Comparison of ENCODE assay signal across 14 mouse cellular contexts in genomic region chr5:100232076-100232475, GRCm38 (mm10).
"Had no signal": no experiment of that assay in that cellular context is flagged by ENCODE, and none has a peak within 500 bp of the region (broad histone marks: within the 10 kb centered on the region; RNA-seq: fewer than 3 reads in every experiment).

No protein-coding gene starts in this region.

- ATAC-seq: liver, embryonic 12.5 days; midbrain, embryonic 16.5 days had no signal

- H3K4me2 ChIP-seq: limb, embryonic 15.5 days; liver, embryonic 12.5 days; lung, embryonic 14.5 days had no signal

- DNase-seq: kidney, adult 8-10 months; kidney, postnatal 25 days; lung, embryonic 14.5 days; lung, postnatal 10 days; lung, postnatal 4 days; retina, postnatal 1 day; right cerebral cortex, postnatal 4 days; spleen, adult 18-20 months; thymus, adult 18-20 months; thymus, postnatal 14 days had no signal

- H3K27ac ChIP-seq: limb, embryonic 15.5 days; liver, embryonic 12.5 days; midbrain, embryonic 10.5 days had no signal

- H3K9me3 ChIP-seq: limb, embryonic 15.5 days; liver, embryonic 12.5 days; midbrain, embryonic 10.5 days had no signal

- H3K4me3 ChIP-seq: limb, embryonic 15.5 days; liver, embryonic 12.5 days; midbrain, embryonic 10.5 days had no signal

- H3K36me3 ChIP-seq: limb, embryonic 15.5 days; liver, embryonic 12.5 days; midbrain, embryonic 10.5 days had no signal

- H3K4me1 ChIP-seq: limb, embryonic 15.5 days; liver, embryonic 12.5 days had no signal

- H3K27me3 ChIP-seq: limb, embryonic 15.5 days; liver, embryonic 12.5 days had no signal

- H3K9ac ChIP-seq: limb, embryonic 15.5 days; liver, embryonic 12.5 days; lung, embryonic 14.5 days had no signal
